Mouse (Mus musculus): Measurements from ENCODE around the gene Adcyap1. TPM values are rescaled to one million over a fixed set of nuclear protein-coding genes. Genes with fewer than 3 reads are reported as not detected.

Gene Adcyap1
- polyA plus RNA-seq (2016; fragmentation: Nextera tagmentation; extraction: Ambion mirVana), result not detected in 2 replicates

GRCm38 (mm10) chr17:93198717-93199116, at the start of gene Adcyap1:
Gene Adcyap1 (plus strand): TSS chr17:93199017.
- H3K9ac ChIP-seq, result no peak within 1 kb of the TSS
- no peak within 1 kb of the TSS for H3K4me2 ChIP-seq
- H3K36me3 ChIP-seq, result no peaks in the 10 kb centered on the region
- peaks cover 55% of the 10 kb centered on the region for H3K27me3 ChIP-seq (replicated peaks)
- WGBS (ENCODE audit: insufficient replicate concordance), result 35% methylated on average over 10 of the region's 10 CpGs
- no peaks in the 10 kb centered on the region for H3K9me3 ChIP-seq (replicated peaks)
- H3K4me1 ChIP-seq, result no peaks in the 10 kb centered on the region
- no peak within 1 kb of the TSS for H3K27ac ChIP-seq
- no peak for ATAC-seq
- H3K4me3 ChIP-seq, result no peak within 1 kb of the TSS

GRCm38 (mm10) chr17:93158280-93158851, 40.5 kb upstream of the Adcyap1 start:
- Histone ChIP-seq H3K9ac (no peak overlapping the region), H3K9me3 (replicated peaks) (no peaks in the 10 kb centered on the region), H3K4me1 (no peaks in the 10 kb centered on the region), H3K4me3 (no peak overlapping the region), H3K4me2 (no peak overlapping the region), H3K27me3 (replicated peaks) (no peaks in the 10 kb centered on the region), H3K27ac (no peak overlapping the region), H3K36me3 (no peaks in the 10 kb centered on the region)
- ATAC-seq, result no peak
- WGBS (ENCODE audit: insufficient replicate concordance), result 17% methylated on average over 1 of the region's 1 CpGs

GRCm38 (mm10) chr17:93169572-93169971, 29.2 kb upstream of the Adcyap1 start:
- Histone ChIP-seq H3K27me3 (replicated peaks) (no peaks in the 10 kb centered on the region), H3K4me2 (no peak overlapping the region), H3K27ac (no peak overlapping the region), H3K4me1 (no peaks in the 10 kb centered on the region), H3K36me3 (no peaks in the 10 kb centered on the region), H3K9ac (no peak overlapping the region), H3K4me3 (no peak overlapping the region), H3K9me3 (replicated peaks) (no peaks in the 10 kb centered on the region)
- no peak for ATAC-seq

GRCm38 (mm10) chr17:93196846-93197245, 2.0 kb upstream of the Adcyap1 start:
- Histone ChIP-seq H3K4me3 (no peak overlapping the region), H3K36me3 (no peaks in the 10 kb centered on the region), H3K27ac (no peak overlapping the region), H3K4me2 (no peak overlapping the region), H3K9ac (no peak overlapping the region), H3K27me3 (replicated peaks) (peaks cover 37% of the 10 kb centered on the region), H3K9me3 (replicated peaks) (no peaks in the 10 kb centered on the region), H3K4me1 (no peaks in the 10 kb centered on the region)
- no peak for ATAC-seq
- 49% methylated on average over 2 of the region's 2 CpGs for WGBS (ENCODE audit: insufficient replicate concordance)

- peaks cover 50% of the 10 kb centered on the region for H3K27me3 ChIP-seq (replicated peaks)
- H3K9me3 ChIP-seq (replicated peaks), result no peaks in the 10 kb centered on the region
- WGBS (ENCODE audit: insufficient replicate concordance), result 8% methylated on average over 4 of the region's 4 CpGs
- H3K9ac ChIP-seq, result no peak overlapping the region
- H3K36me3 ChIP-seq, result no peaks in the 10 kb centered on the region
- H3K27ac ChIP-seq, result no peak overlapping the region
- no peak overlapping the region for H3K4me2 ChIP-seq
- H3K4me3 ChIP-seq, result no peak overlapping the region
- no peak for ATAC-seq
- H3K4me1 ChIP-seq, result no peaks in the 10 kb centered on the region
These were observed 604 bp upstream of the Adcyap1 start for GRCm38 (mm10) chr17:93198213-93198612.

GRCm38 (mm10) chr17:93199218-93199617, 401 bp downstream of the Adcyap1 start:
- Histone ChIP-seq H3K27me3 (replicated peaks) (peaks cover 58% of the 10 kb centered on the region), H3K4me2 (no peak overlapping the region), H3K4me1 (no peaks in the 10 kb centered on the region), H3K4me3 (no peak overlapping the region), H3K9me3 (replicated peaks) (no peaks in the 10 kb centered on the region), H3K9ac (no peak overlapping the region), H3K36me3 (no peaks in the 10 kb centered on the region), H3K27ac (no peak overlapping the region)
- 9% methylated on average over 15 of the region's 15 CpGs for WGBS (ENCODE audit: insufficient replicate concordance)
- no peak for ATAC-seq

- Histone ChIP-seq H3K9me3 (replicated peaks) (no peaks in the 10 kb centered on the region), H3K36me3 (no peaks in the 10 kb centered on the region), H3K27ac (no peak overlapping the region), H3K4me2 (no peak overlapping the region), H3K27me3 (replicated peaks) (peaks cover 62% of the 10 kb centered on the region), H3K9ac (no peak overlapping the region), H3K4me1 (no peaks in the 10 kb centered on the region), H3K4me3 (no peak overlapping the region)
- WGBS (ENCODE audit: insufficient replicate concordance), result 10% methylated on average over 9 of the region's 9 CpGs
- ATAC-seq, result no peak
These were observed 930 bp downstream of the Adcyap1 start for GRCm38 (mm10) chr17:93199747-93200146.

GRCm38 (mm10) chr17:93200386-93201264, 1.8 kb downstream of the Adcyap1 start:
- Histone ChIP-seq H3K27ac (no peak overlapping the region), H3K4me2 (no peak overlapping the region), H3K27me3 (replicated peaks) (peaks cover 66% of the 10 kb centered on the region), H3K36me3 (no peaks in the 10 kb centered on the region), H3K9ac (no peak overlapping the region), H3K9me3 (replicated peaks) (no peaks in the 10 kb centered on the region), H3K4me1 (no peaks in the 10 kb centered on the region), H3K4me3 (no peak overlapping the region)
- 3% methylated on average over 29 of the region's 29 CpGs for WGBS (ENCODE audit: insufficient replicate concordance)
- no peak for ATAC-seq

- no peak overlapping the region for H3K27ac ChIP-seq
- H3K4me3 ChIP-seq, result no peak overlapping the region
- peaks cover 70% of the 10 kb centered on the region for H3K27me3 ChIP-seq (replicated peaks)
- H3K9me3 ChIP-seq (replicated peaks), result no peaks in the 10 kb centered on the region
- ATAC-seq, result no peak
- H3K9ac ChIP-seq, result no peak overlapping the region
- no peaks in the 10 kb centered on the region for H3K4me1 ChIP-seq
- H3K4me2 ChIP-seq, result no peak overlapping the region
- H3K36me3 ChIP-seq, result no peaks in the 10 kb centered on the region
- WGBS (ENCODE audit: insufficient replicate concordance), result 4% methylated on average over 16 of the region's 16 CpGs
These were observed 2.6 kb downstream of the Adcyap1 start for GRCm38 (mm10) chr17:93201265-93201925.

GRCm38 (mm10) chr17:93202165-93203075, 3.6 kb downstream of the Adcyap1 start:
- no peaks in the 10 kb centered on the region for H3K9me3 ChIP-seq (replicated peaks)
- no peak overlapping the region for H3K9ac ChIP-seq
- no peaks in the 10 kb centered on the region for H3K36me3 ChIP-seq
- peak overlapping the region; percentile 3; the same call in 1 of the 2 replicates for H3K4me3 ChIP-seq
- H3K4me1 ChIP-seq, result no peaks in the 10 kb centered on the region
- H3K27ac ChIP-seq, result no peak overlapping the region
- H3K27me3 ChIP-seq (replicated peaks), result peaks cover 70% of the 10 kb centered on the region
- ATAC-seq, result no peak
- peak overlapping the region; percentile 37; the same call in 1 of the 2 replicates for H3K4me2 ChIP-seq
- WGBS (ENCODE audit: insufficient replicate concordance), result 2% methylated on average over 44 of the region's 44 CpGs

Measured in liver, embryonic 12.5 days (tissue).